Mouse (Mus musculus) megakaryocyte progenitor cell, adult 5-6 weeks (primary cell): Measurements from ENCODE around the gene Crygs. TPM values are rescaled to one million over a fixed set of nuclear protein-coding genes. Genes with fewer than 3 reads are reported as not detected.
A peak's percentile ranks its signal among the peaks of the same experiment; 100 is the strongest.

Experiments
- ATAC-seq: replicated peaks from 2 replicates; pipeline ENCODE4 v1.8.0; 2016; ENCODE audit warnings: mild to moderate bottlenecking, moderate TSS enrichment, inconsistent platforms; ENCODE audit not compliant: poor library complexity
- total RNA-seq, 2 experiments: library from RNA; stranded (forward) in 1 of 2; stranded (reverse) in 1 of 2; fragments of 157-497, 149-512 nt in 1 of 2; fragments of 200-1000 nt in 1 of 2; gene quantifications; 2 replicates each; pipeline versions ENCODE4 v1.2.3 to v1.2.4; 2015 to 2017

Gene Crygs
- total RNA-seq (2015) (not detected in 2 replicates), total RNA-seq (2017) (not detected in 2 replicates)

DNA sequence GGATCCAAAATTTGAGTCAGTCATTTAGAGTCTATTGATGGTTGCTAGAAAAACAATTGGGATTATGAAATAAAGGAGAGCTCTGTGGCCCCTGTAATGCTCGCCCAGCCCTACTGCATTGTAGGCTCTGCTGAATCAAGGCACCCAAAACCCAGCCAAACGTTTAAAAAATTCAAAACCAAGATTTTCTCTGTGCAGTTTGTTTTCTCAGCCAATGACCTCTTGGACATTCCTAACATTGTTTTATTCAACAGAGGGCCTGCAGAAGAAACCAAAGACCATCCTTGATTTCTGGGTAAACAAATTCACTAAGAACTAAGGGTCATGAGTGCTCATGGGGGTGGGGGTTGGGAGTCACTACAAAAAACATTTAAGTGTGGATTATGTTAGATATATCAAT lies at the start of gene Crygs:
Crygs (minus strand) TSS at position 101 of the 400 bp plus-strand sequence.
- ATAC-seq, result no peak

DNA sequence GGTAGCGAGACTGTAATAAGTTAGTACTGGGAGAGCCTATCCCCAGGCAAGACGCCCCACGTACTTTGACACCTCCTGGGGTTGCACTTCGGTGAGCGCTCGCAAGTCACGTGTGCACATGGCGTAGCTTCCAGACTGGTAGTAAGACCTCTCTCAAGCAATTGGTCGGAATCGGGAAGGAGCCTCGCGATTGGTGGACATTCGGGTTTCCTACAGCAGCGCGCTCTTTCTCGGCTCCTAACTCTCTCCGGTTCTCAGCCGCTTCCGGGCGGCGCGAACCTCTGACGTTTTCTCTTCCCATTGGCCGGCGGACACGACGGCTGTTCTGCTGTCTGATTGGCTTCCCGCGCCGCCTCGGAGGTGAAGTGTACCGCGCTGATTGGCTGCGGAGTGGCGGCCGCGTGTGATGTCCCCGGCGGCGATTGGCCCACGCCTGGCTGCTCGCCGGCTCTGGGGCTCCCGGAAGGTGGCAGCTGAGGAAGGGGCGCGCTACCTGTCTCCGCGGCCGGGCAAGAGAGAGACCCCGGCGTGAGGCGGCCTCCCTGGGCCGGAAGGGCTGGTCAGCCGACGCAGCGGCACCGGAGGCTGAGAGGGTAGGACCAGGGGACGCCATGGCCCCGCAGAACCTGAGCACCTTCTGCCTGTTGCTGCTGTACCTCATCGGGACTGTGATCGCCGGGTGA lies 46.2 kb upstream of the Crygs start, which contains the start of the genes Tbccd1 and Dnajb11:
Tbccd1 (minus strand) TSS at position 239 of the 683 bp plus-strand sequence.
Dnajb11 (plus strand) TSS at position 415 of the 683 bp plus-strand sequence.
- peak; percentile 86 for ATAC-seq

DNA sequence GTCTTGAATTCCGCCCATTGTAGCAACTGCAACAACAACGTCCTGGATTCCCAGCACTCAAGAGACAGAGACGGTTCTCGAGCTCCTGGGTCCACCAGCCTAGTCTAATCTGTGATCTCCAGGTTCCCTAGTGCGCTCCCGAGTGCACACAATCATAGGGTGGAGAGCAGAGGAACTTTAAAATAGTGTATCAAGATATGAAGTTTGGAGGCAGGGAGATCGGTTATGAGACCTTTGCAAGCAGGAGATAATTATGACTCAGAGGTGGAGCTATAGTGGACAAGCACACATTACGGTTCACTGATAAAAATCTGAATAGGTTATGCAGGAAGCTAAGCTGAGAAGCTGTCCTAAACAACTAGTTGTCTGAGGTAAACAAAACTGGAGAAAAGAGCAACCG lies 45.4 kb upstream of the Crygs start:
- ATAC-seq, result peak; percentile 32

DNA sequence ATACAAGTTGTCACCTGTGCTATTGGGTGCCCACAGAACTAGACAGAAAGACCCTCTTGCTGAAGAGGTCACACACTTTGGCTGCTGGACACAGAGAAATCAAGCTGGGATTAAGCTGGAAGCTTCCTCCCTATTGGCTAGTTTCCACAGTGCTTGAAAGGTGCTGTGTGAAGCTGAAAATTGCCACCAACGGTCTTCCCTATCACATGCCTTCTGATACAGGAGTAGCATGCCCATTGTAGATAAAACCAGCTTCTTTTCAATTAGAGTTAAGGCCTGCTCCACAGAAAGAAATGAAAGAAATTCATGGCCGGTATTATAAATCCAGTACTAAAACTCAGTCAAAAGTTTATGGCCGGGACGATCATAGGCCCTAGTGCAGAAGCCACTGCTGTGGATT lies 41.3 kb upstream of the Crygs start:
- ATAC-seq, result peak; percentile 38

DNA sequence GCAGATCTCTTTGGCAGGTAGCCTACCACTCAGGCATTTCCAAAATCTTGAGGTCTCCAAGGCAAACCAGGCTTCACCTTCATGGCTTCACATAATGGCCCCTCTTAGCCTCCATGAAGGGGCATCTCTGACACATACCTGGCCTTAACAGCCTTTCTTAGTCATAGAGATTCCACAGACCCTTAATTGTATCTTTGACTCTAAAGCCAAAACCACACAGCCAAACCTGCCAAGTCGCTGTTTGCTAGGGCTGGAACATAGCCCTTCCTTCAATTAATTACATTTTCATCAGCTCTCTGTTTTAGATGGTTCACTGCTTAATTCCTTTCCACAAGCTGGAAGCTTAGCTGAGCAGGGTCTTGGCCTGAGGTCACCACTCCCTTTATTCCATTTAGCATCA lies 37.0 kb upstream of the Crygs start:
- ATAC-seq, result no peak

DNA sequence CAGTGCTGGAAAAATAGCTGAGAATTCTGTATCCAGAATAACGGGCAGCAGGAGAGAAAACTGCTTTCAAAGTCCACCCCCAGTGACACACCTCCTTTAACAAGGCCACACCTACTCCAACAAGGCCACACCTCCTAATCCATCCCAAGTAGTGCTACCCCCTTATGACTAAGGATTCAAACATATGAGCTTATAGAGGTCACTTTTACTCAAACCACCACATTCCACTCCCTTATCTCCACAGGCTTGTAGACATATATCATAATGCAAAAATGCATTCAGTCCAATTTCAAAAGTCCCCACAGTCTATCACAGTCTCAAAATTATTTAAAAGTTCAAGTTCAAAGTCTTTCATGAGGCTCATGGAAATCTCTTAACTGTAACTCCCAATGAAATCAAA lies 36.3 kb upstream of the Crygs start:
- no peak for ATAC-seq

DNA sequence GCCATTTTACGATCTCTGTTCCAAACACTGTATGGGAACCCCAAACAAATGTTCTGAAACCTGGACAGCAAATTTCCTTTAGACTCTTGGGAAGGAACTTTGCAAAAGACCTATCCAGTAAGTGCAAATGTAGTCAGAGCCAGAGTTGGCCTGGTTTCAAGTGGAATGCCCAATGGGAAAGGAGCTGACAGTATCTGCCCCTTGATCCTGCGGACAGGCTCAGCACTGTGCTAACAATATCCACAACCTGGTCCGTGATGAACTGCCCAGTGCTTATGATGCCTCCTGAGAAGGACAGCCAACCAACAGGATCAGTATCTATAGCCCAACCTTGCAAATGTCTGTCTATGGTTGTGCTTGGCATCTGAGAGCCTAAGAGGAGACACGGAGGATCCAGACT lies 34.1 kb upstream of the Crygs start:
- ATAC-seq, result no peak

DNA sequence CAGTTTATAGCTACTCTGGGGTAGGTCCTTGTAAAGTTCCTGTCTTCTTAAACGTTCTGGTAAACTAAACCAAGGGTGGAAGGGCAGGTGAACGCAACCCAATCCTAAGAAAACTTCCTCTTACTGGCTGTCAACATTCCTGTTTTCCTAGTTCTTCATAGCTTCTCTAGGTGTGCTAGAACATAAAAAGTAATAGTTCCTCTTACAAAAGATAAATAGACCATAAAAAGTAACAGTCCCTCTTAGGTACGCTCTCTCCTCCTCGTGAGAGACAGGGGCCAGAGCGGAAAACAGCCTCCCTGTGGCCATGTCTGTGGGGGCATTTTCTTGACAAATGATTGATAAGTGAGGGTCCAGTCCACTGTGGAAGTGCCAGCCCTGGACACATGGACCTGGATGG lies 33.5 kb upstream of the Crygs start:
- ATAC-seq, result no peak

DNA sequence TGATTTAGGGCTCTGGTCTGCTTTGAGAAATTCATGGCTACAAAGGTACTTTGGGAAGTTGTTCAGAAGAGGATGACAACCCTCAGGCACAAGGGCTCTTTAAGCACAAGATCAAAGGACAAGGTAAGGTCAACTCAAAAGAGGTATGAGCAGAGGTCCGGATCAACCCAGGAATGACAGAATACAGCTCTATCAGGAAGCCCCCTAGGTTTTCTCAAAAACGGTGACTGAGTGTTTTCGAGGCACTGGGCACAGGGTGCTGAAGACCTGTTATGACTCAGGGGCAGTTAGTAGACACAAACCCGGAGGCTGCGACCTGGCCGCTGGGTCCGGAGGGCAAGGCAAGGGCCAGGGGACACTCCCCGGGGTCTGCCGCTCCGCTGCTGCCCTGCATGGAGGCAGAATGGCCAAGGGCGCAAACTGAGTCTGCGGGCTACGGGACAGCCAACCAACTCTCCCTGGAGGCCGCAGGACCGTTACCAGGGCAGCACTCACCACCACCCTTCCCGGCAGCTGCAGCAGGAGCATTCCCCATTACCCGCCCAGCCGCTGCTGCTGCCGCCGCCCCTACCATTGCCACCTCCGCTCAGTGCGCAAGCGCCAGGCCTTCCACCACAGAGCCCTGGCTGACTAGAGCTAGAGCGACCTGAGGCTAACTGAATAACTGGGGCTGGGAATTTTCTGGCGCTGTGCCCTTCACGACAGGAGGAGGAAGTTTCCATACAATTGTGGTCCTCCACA lies 32.9 kb upstream of the Crygs start:
- ATAC-seq, result peak; percentile 95

DNA sequence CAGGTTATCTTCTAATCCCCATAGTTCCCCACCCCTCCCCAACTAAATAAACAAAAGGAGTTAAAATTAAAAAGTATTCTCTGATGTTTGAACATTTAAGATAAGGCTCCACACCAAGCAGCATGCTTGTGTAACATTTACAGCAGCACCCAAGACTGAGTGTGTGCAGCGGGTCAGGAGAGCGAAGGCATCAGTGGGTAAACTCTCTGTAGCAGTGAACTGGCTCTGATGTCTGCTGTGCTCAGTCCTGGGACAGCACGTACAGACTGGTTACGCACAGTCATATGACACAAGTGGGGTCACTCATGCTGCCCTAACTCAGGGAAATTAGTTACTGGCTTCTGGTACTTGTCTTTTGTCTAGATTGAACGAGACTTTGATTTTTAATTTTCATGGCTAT lies 31.5 kb upstream of the Crygs start:
- no peak for ATAC-seq

DNA sequence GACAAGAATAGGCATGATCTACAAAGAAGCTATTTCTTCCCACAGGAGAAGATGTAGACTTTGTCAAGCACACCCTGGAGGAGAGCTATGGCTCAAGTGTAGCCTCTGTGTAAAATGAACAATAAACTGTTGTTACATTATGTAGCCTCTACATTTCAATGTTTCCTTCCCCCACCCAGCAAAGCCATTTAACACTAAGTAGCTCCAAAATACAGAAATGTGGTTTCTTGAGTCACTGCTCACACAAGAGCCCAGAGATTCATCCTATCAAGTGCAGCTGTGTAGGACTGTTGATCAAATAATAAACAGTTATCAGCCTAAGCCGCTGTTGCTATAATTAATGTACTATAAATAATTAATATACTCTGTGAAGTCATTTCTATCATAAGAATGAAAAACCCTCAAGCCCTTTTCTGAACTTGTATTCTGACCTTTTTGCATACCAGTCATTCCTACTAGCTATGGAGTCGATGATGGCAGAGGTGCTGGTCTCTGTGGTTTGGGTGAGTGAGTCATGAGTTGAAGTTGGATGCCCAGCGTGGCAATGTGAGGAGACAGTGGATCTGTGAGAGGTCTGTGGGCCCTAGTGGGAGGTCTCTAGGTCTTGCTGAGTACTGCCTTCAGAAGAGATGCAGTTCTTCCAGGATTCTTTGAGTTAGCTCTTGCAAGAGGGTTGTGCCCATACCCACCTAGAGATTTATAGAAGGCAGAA lies 27.9 kb upstream of the Crygs start:
- ATAC-seq, result no peak

DNA sequence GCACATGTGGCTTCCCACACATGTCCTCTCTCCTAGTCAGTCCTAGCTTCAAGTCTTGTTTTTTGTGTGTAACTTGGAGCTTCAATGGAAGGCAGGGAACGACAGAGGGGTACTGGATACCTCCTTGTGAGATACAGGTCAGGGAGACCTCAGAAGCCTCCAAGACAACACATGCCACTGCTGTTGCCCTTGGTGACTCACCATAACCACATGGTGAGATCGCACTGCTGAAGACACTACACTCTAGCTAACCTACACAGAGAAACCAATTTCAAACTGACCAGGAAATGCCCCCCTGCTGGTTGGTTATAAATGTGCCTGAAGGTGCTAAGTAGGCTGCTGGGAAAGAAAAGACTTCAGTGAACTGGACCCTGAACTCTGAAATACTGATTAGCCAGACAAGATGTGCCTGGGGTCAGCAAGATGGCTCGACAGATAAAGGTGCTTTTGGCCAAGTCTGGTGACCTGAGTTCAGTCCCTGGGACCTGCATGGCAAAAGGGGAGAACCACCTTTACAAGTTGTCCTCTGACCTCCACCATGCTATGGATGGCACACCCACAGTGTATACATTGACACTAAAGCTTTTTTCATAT lies 21.7 kb upstream of the Crygs start:
- ATAC-seq, result no peak

DNA sequence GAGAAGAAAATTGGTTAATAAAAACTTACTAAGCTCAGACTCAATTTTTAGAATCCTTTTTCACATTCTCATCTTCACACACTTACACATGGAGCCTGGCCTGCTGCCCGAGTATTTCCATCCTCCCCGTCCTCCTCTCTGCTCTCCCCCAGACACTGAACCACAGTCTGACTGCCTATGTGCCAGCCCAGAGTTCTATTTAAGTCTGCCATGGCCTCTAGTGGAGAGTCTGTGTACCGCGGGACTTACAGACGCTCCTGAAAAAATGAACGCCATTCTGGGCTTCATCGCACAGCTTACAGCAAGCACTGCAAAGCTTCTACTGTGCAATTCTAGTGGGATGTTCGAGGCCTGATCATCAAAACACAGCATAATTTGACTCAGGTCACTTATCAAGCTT lies 9.4 kb upstream of the Crygs start:
- ATAC-seq, result peak; percentile 42; the same call in 1 of the 2 replicates

DNA sequence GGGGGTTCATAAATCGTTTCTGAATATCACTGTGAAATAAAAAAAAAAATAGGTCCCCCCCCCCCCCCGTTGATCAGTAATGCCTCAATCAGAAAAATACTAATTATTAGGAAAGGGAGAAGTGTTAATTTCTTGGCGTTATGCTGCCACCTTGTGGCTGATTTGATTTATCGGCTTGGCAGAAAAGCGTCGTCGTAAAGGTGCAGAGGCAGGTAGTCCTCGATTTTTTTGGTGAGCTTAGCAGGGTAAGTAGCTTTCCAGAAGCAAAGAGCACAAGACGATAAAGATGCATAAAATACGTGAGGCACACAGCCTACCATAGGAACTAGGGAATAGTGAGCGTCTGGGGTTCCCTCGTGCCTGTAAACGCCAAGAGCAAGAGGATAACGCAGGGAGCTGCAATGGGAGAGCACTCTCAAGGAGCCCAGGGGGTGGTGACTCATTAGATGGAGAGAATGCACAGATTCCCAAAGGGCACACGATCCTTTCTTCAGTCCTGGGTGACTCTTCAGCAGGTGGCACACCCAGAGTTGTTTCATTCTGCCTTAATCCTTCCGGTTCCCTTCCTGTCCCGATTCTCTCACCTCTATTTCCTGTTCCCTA lies 3.8 kb downstream of the Crygs start:
- ATAC-seq, result peak; percentile 61

DNA sequence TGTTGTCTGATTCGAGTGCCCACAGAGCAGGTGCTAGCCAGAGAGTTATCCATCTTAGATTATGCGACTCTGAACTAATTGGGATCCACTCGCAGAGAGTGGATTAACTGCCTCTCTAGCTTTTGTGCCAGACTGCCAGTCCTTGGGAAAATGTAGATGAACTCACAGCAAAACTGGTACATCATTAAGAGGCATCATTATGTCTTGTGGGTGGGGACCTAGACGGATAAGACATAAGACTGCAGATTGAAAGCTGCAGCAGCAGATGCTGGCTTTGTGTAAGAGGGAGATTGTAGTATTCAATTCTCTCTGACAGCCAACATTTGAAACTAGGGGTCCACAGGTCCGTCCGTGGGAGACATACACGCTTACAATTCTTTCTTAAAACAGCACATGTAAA lies 8.6 kb downstream of the Crygs start:
- ATAC-seq, result no peak

DNA sequence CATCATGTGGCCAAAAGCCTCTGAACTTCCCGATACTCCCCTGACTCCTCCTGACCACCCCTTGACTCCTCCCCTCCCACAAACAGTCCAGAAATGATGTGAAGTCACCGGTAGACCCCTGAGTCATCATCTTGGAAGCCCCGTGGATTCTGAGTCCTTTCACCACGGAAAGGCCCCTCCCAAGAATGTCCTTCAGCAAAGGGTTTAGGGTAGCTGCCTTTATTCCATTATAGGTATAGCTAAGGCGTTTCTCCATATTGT lies 10.6 kb downstream of the Crygs start:
- no peak for ATAC-seq

DNA sequence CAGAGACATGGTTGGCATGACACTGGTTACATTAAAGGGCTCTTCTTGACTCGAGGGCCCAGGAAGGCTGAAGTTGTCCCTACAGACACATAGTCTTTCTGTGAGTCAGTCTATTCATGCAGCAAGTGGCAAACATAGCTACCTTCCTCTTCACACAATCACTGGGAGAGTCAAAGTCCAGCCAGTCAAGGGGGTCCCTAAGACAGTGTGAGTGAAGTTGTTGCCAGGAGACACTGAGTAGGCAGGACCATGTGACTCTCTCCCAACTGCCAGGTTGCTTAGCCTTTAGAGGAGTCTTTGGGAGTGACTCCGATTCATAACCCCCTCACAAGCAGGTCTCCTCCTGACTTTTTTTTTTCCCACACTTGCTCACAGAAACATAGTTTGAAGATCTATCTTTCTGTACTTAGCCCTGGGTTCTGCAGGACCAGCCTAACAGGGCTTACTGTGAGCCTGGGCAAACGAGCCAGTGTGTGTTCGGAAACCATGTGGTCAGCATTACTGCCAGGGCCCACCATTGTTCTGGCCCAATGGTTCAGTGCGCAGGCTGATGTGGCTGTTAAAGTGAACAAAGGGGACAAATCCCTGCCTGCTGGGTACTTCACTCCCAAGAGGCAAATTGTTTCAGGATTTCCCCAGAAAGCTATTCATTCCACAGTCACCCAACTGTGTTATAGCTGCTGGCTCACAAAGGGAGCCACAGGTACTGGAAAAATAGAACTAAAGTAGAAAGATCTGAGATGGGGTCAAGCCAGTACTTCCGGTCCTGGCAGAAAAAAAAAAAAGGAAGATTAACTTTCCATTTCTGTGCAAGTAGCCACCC lies 11.1 kb downstream of the Crygs start:
- no peak for ATAC-seq

DNA sequence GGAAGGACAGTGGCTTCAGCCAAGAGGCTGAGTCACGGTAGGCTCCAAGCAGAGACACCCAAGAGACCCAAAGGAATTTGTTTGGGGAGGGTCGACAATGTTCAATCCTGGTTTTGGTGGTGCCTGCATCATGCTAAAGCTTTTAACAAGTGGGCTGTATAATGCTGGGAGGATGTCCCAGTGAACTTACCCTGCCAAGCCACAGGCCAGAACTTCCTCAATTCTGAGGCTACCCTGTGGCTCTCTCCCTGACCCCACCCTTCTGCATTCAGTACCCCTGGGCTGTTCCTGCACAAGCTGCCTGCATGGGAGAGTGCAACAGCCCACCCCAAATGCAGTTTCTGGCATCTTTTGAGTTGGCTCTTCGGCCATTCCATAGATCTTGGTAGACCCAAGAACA lies 12.9 kb downstream of the Crygs start:
- ATAC-seq, result peak; percentile 96

DNA sequence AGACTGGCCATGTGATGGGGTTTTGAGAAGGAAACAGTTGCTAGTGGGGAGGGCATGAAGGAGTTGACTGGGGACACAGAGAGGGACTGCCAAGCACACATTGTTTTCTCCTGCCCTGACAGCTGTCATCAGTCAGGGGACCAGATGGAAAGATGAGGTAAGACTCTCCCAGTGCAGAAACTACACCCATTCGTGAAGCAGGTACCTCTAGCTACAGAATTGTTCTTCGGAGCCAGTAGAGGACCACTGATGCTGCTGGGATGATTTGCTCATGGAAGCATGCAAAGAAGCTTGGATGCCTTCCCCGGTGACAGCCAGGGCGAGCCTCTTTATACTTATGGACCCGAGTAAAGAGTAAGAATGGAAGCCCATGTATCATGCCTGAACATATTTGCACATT lies 13.9 kb downstream of the Crygs start:
- ATAC-seq, result no peak

DNA sequence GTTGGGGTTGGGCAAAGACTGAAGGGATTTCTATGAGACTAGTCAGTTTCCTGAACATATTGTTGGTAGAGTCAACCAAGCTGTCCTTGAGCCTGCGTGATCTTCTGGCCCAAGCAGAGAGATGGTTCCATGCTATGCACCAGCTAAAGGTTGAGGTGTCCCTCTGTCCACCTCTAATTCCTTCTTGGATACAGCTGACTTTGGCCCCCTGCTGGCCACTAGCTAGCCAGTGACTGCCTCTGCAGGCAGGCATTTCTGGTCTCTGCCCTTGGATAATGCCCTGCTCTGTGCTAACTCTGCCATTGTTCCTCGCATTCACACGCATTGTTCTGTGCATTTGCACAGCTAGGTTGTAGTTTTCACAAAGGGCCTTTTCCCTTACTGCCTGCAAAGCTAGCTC lies 15.9 kb downstream of the Crygs start:
- no peak for ATAC-seq
